Mouse (Mus musculus) embryonic facial prominence, embryonic 15.5 days (tissue): ENCODE results near the gene Rnf41. TPM values are rescaled to one million over a fixed set of nuclear protein-coding genes. Genes with fewer than 3 reads are reported as not detected.

Experiments used
- ATAC-seq: fragments of 200-750 bp; cut with Nextera tagmentation; 2 replicates; pipeline ENCODE4 v1.8.0; 2017; ENCODE audit warnings: low read depth, moderate TSS enrichment; ENCODE audit not compliant: insufficient number of reproducible peaks, low FRiP score, low TSS enrichment
- H3K27ac ChIP-seq: fragments of 300-500 bp; sonication (generic); replicated peaks from 2 replicates; pipeline ENCODE4 v1.5.1; 2015; ENCODE audit warnings: mild to moderate bottlenecking, inconsistent platforms
- H3K27me3 ChIP-seq: fragments of 300-500 bp; sonication (generic); 2 replicates; pipeline ENCODE4 v1.6.1; 2015; ENCODE audit warnings: inconsistent platforms
- H3K36me3 ChIP-seq: fragments of 300-500 bp; sonication (generic); 2 replicates; pipeline ENCODE4 v1.6.1; 2015; ENCODE audit warnings: mild to moderate bottlenecking, inconsistent platforms
- H3K4me1 ChIP-seq: fragments of 300-500 bp; sonication (generic); 2 replicates; pipeline ENCODE4 v1.6.1; 2015; ENCODE audit warnings: inconsistent platforms
- H3K4me2 ChIP-seq: fragments of 300-500 bp; sonication (generic); replicated peaks from 2 replicates; pipeline ENCODE4 v1.6.1; 2015; ENCODE audit warnings: mild to moderate bottlenecking, inconsistent platforms
- H3K4me3 ChIP-seq: fragments of 300-500 bp; sonication (generic); replicated peaks from 2 replicates; pipeline ENCODE4 v1.5.1; 2015; ENCODE audit warnings: mild to moderate bottlenecking, inconsistent platforms
- H3K9ac ChIP-seq: fragments of 300-500 bp; sonication (generic); 2 replicates; pipeline ENCODE4 v1.6.1; 2015; ENCODE audit warnings: inconsistent platforms
- H3K9me3 ChIP-seq: fragments of 300-500 bp; sonication (generic); replicated peaks from 2 replicates; pipeline ENCODE4 v1.6.1; 2016; ENCODE audit warnings: inconsistent platforms
- WGBS: fragments of 180-500 bp; shearing (Covaris S2); methylation state at CpG from one replicate; pipeline ENCODE4 v1.1.7; 2015; 5-methylcytosine and 5-hydroxymethylcytosine counted together
- microRNA-seq: library from miRNA; unstranded; fragments of <30 nt; microRNA quantifications from one replicate; pipeline ENCODE4, GENCODE M21; 2016; ENCODE audit warnings: borderline number of aligned reads
- polyA plus RNA-seq: library from polyadenylated mRNA; unstranded; fragments of >200 nt; fragmentation: Nextera tagmentation; extraction: Ambion mirVana; gene quantifications from 2 replicates; pipeline ENCODE4 v1.2.1, GENCODE M21; 2015

The Rnf41 gene
- polyA plus RNA-seq, 1 experiment from 2014 or later: 45.0 TPM

GRCm38 (mm10) chr10:128487861-128488712 lies 76.6 kb downstream of the Rnf41 start:
- Histone ChIP-seq H3K4me2 (no peak overlapping the region), H3K4me1 (peaks cover 25% of the 10 kb centered on the region), H3K4me3 (no peak overlapping the region), H3K27ac (no peak overlapping the region), H3K9me3 (no peaks in the 10 kb centered on the region), H3K27me3 (no peaks in the 10 kb centered on the region), H3K9ac (no peak overlapping the region), H3K36me3 (peaks cover 82% of the 10 kb centered on the region)
- WGBS: 90% methylated on average over 22 of the region's 22 CpGs
- ATAC-seq: no peak

- H3K27ac ChIP-seq: no peak overlapping the region
- no peak overlapping the region for H3K9ac ChIP-seq
- no peak overlapping the region for H3K4me3 ChIP-seq
- no peak for ATAC-seq
- H3K9me3 ChIP-seq: no peaks in the 10 kb centered on the region
- H3K36me3 ChIP-seq: peaks cover 76% of the 10 kb centered on the region
- WGBS: 77% methylated on average over 4 of the region's 4 CpGs
- H3K4me1 ChIP-seq: peaks cover 25% of the 10 kb centered on the region
- H3K4me2 ChIP-seq: no peak overlapping the region
- no peaks in the 10 kb centered on the region for H3K27me3 ChIP-seq
Observed at GRCm38 (mm10) chr10:128488776-128489175, 77.3 kb downstream of the Rnf41 start.

GRCm38 (mm10) chr10:128489380-128489779 lies 77.9 kb downstream of the Rnf41 start:
- H3K9ac ChIP-seq: no peak overlapping the region
- H3K27ac ChIP-seq: peak overlapping the region; percentile 29

GRCm38 (mm10) chr10:128489785-128490184 lies 78.3 kb downstream of the Rnf41 start:
- H3K27me3 ChIP-seq: no peaks in the 10 kb centered on the region
- H3K27ac ChIP-seq: peak overlapping the region; percentile 29

More at GRCm38 (mm10) chr10:128489380-128489779, 77.9 kb downstream of the Rnf41 start:
- Histone ChIP-seq H3K9me3 (no peaks in the 10 kb centered on the region), H3K4me2 (no peak overlapping the region), H3K27me3 (no peaks in the 10 kb centered on the region), H3K36me3 (peaks cover 70% of the 10 kb centered on the region), H3K4me1 (peaks cover 26% of the 10 kb centered on the region), H3K4me3 (no peak overlapping the region)
- no peak for ATAC-seq
- 55% methylated on average over 5 of the region's 5 CpGs for WGBS

GRCm38 (mm10) chr10:128490232-128490631 lies 78.8 kb downstream of the Rnf41 start:
- WGBS: 44% methylated on average over 5 of the region's 5 CpGs
- H3K9me3 ChIP-seq: no peaks in the 10 kb centered on the region
- no peaks in the 10 kb centered on the region for H3K27me3 ChIP-seq
- H3K9ac ChIP-seq: no peak overlapping the region; the same call in 1 of the 2 replicates
- no peak overlapping the region for H3K4me2 ChIP-seq
- no peak overlapping the region for H3K4me3 ChIP-seq
- peaks cover 62% of the 10 kb centered on the region for H3K36me3 ChIP-seq
- no peak for ATAC-seq
- peak overlapping the region; percentile 29 for H3K27ac ChIP-seq
- H3K4me1 ChIP-seq: peaks cover 34% of the 10 kb centered on the region

More at GRCm38 (mm10) chr10:128489785-128490184, 78.3 kb downstream of the Rnf41 start:
- H3K4me1 ChIP-seq: peaks cover 30% of the 10 kb centered on the region
- no peak overlapping the region for H3K4me2 ChIP-seq
- no peaks in the 10 kb centered on the region for H3K9me3 ChIP-seq
- 44% methylated on average over 4 of the region's 4 CpGs for WGBS
- peaks cover 65% of the 10 kb centered on the region for H3K36me3 ChIP-seq
- H3K9ac ChIP-seq: no peak overlapping the region; the same call in 1 of the 2 replicates
- no peak for ATAC-seq
- H3K4me3 ChIP-seq: no peak overlapping the region

- Histone ChIP-seq H3K27ac (peak overlapping the region; percentile 29), H3K4me3 (peak overlapping the region; percentile 87; the same call in 1 of the 2 replicates), H3K36me3 (peaks cover 56% of the 10 kb centered on the region), H3K9me3 (no peaks in the 10 kb centered on the region), H3K27me3 (no peaks in the 10 kb centered on the region), H3K4me1 (peaks cover 37% of the 10 kb centered on the region), H3K9ac (no peak overlapping the region), H3K4me2 (peak overlapping the region; percentile 77)
- no peak for ATAC-seq
- 53% methylated on average over 5 of the region's 5 CpGs for WGBS
Observed at GRCm38 (mm10) chr10:128490912-128491311, 79.5 kb downstream of the Rnf41 start.

Small RNAs within 50 kb of the gene (microRNA-seq; reads per million reads assigned to microRNA genes)
- gene Gm25361 (not detected), gene Gm26308 (not detected), gene Mir6914 (not detected), gene Mir6915 (1.7 reads per million, percentile 3 among the genes with 10 or more reads in this experiment), gene Mir8105 (not detected)

Other genes with a start within 250 kb of the Rnf41 start
- gene Rbms2, start 231.4 kb upstream of the Rnf41 start, polyA plus RNA-seq: 40.1 and 41.6 TPM in 2 replicates
- 2.0 and 2.5 TPM in 2 replicates for gene Gls2, start 217.2 kb upstream of the Rnf41 start, polyA plus RNA-seq
- gene Spryd4, start 199.8 kb upstream of the Rnf41 start, polyA plus RNA-seq: 30.8 TPM in 2 replicates
- 0.23 and 0.28 TPM in 2 replicates for gene Mip, start 185.8 kb upstream of the Rnf41 start, polyA plus RNA-seq
- gene Timeless, start 179.6 kb upstream of the Rnf41 start, polyA plus RNA-seq: 43.8 and 48.1 TPM in 2 replicates
- 0.27 TPM in 1 of 2 replicates, not detected in the other for gene Apon, start 157.6 kb upstream of the Rnf41 start, polyA plus RNA-seq
- gene Apof, start 143.0 kb upstream of the Rnf41 start, polyA plus RNA-seq: not detected in 2 replicates
- 15.0 and 17.0 TPM in 2 replicates for gene Stat2, start 141.1 kb upstream of the Rnf41 start, polyA plus RNA-seq
- 0.35 TPM in 1 of 2 replicates, not detected in the other for gene Il23a, start 112.9 kb upstream of the Rnf41 start, polyA plus RNA-seq
- 27.6 and 32.0 TPM in 2 replicates for gene Pan2, start 108.3 kb upstream of the Rnf41 start, polyA plus RNA-seq
- 319 and 363 TPM in 2 replicates for gene Cnpy2, start 89.2 kb upstream of the Rnf41 start, polyA plus RNA-seq
- 164 and 180 TPM in 2 replicates for gene Cs, start 73.9 kb upstream of the Rnf41 start, polyA plus RNA-seq
- gene Coq10a, start 42.7 kb upstream of the Rnf41 start, polyA plus RNA-seq: 19.4 and 20.4 TPM in 2 replicates
- gene Ankrd52, start 34.5 kb upstream of the Rnf41 start, polyA plus RNA-seq: 11.0 and 12.1 TPM in 2 replicates
- 0.13 TPM in 1 of 2 replicates, not detected in the other for gene Slc39a5, start 10.4 kb upstream of the Rnf41 start, polyA plus RNA-seq
- gene Nabp2, start 165 bp upstream of the Rnf41 start, polyA plus RNA-seq: 66.2 and 75.7 TPM in 2 replicates
- 85.2 and 93.6 TPM in 2 replicates for gene Smarcc2, start 47.6 kb downstream of the Rnf41 start, polyA plus RNA-seq
- 1,219 and 1,296 TPM in 2 replicates for gene Myl6, start 82.5 kb downstream of the Rnf41 start, polyA plus RNA-seq
- 5.0 and 6.9 TPM in 2 replicates for gene Myl6b, start 87.0 kb downstream of the Rnf41 start, polyA plus RNA-seq
- 43.3 and 44.0 TPM in 2 replicates for gene Esyt1, start 114.2 kb downstream of the Rnf41 start, polyA plus RNA-seq
- 15.8 and 16.0 TPM in 2 replicates for gene Zc3h10, start 136.1 kb downstream of the Rnf41 start, polyA plus RNA-seq
- 4,202 and 4,259 TPM in 2 replicates for gene Rpl41, start 137.6 kb downstream of the Rnf41 start, polyA plus RNA-seq
- 186 and 189 TPM in 2 replicates for gene Pa2g4, start 154.3 kb downstream of the Rnf41 start, polyA plus RNA-seq
- gene Erbb3, start 178.0 kb downstream of the Rnf41 start, polyA plus RNA-seq: 23.9 and 25.8 TPM in 2 replicates
- gene Rps26, start 215.1 kb downstream of the Rnf41 start, polyA plus RNA-seq: 833 and 868 TPM in 2 replicates
- gene Ikzf4, start 234.3 kb downstream of the Rnf41 start, polyA plus RNA-seq: 3.1 and 3.9 TPM in 2 replicates